Mouse (Mus musculus): Measurements from ENCODE around the gene Hs6st3.

The Hs6st3 gene

DNA sequence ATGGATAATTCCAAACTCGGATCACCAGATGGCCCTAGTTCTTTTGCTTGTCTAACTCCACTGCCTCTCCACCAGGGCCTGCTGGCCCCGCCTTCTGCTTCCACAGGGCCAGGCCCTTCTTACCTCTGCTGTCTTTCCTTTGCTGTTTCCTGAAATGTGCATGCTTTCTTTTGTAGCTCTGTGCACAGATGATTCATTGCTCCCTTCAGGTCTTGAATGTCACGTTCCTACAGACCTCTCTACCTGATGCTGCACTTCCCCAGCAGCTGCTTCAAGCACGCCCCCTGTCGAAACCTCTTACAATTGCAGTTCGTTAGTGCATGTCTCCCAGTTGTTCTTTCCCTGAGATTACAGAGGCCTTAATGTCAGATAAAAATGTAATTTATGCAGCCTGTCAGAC is 682.4 kb downstream of the Hs6st3 start:
- no peak for DNase-seq

GRCm38 (mm10) chr14:119831165-119832011 is 693.2 kb downstream of the Hs6st3 start:
- DNase-seq: no peak

DNA sequence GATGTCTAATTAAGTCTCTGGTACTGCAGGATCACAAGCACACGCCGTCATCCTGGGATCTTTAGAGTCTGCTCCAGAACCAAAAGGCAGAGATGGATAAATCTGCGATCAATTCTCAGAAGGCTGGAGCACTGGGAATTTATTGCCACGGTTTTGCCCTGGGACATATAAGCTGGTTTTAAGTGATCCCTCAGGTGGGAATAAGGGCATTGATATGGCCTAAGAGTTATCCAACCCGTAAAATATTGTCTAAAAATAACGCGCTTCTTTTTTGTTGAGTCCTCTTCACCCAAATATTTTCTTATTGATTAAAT is 693.8 kb downstream of the Hs6st3 start:
- no peak for DNase-seq

DNA sequence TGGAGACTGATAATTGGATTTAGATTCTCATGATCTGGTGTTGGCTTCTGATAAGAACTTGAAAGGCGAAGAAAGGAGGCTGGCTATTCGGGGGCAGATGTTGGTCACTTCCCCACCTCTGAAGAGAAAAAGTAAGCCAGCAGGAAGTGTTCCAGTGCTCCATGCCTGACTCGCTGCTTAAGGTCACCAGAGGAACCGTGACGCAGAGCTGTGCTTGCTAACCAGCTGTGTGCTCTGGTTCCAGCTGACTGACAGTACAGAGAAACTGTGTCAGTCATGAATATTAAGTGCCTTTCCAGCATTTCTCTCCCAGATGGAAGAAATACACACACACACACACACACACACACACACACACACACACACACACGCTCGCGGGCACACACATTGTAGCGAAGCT is 694.8 kb downstream of the Hs6st3 start:
- no peak for DNase-seq

DNA sequence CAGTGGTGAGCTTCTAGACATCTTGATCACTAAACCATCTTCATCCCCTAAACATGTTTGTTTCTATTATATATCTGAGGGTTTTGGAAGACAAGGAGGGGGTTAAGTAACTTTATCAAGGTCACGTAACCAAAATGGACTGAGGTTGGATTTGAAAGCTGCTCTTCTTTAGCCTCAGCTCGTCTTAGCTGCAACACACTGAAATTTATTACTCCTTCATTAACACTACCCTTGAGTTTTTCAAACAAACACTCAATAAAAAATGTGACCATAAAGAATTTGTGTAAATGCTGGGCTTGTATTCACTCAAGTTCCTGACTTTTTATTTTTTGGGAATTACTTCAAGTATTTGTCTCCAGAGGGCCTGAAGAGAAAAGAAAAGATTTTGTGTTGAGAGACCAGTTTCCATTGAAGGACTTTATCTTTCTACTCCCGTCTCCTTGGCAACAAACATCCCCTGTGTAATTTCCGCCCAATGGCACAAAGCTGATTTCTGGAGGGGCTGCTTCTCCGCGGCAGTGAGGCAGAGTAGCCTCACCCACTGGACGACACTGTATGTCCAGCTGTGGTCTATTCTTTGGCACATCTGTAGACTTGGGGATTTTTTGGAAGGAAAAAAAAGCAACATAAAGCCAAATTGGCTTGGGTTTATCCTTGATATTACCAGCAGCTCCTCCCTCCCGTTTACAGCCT is 696.0 kb downstream of the Hs6st3 start:
- DNase-seq: no peak

- DNase-seq: no peak
Observed at GRCm38 (mm10) chr14:119836051-119836450, 697.9 kb downstream of the Hs6st3 start.

- no peak for DNase-seq
Observed at GRCm38 (mm10) chr14:119847540-119847939, 709.4 kb downstream of the Hs6st3 start.

- DNase-seq: no peak
Observed at GRCm38 (mm10) chr14:119848759-119849298, 710.7 kb downstream of the Hs6st3 start.

DNA sequence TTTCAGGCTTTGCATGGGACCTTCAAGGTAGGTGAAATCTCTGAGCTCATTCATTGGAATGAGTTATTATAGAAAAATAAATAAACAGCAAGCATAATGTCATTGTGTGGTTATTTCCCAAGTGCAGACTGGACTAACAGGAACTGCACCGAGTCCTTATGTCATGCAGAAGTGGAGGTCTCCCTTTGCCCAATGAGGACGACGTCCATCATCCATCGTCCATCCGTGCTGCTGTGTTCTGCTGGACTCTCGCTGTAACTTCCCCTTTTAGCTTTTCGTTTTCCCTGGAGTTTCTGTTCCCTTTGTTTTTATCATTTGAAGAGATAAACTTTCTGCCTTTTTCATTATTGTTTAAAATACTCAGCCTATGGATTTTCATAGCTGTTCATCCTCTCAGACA is 711.2 kb downstream of the Hs6st3 start:
- no peak for DNase-seq

DNA sequence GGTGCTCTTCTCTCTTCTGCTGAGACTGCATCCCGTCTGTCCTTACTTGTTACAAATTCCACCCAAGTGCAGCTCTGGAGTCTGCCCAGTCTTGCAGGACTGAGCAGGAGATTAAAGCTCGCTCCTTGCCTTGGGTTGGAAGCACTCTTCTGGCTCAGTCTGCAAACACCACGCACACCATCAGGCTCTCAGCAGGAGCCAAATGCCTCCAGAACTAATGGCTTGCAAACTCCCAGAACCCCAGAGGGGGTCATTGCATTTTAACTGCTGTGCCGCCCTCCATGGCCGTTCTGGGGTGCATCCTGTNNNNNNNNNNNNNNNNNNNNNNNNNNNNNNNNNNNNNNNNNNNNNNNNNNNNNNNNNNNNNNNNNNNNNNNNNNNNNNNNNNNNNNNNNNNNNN is 714.0 kb downstream of the Hs6st3 start:
- no peak for DNase-seq

GRCm38 (mm10) chr14:119857338-119858291 is 719.5 kb downstream of the Hs6st3 start:
- DNase-seq: no peak

DNA sequence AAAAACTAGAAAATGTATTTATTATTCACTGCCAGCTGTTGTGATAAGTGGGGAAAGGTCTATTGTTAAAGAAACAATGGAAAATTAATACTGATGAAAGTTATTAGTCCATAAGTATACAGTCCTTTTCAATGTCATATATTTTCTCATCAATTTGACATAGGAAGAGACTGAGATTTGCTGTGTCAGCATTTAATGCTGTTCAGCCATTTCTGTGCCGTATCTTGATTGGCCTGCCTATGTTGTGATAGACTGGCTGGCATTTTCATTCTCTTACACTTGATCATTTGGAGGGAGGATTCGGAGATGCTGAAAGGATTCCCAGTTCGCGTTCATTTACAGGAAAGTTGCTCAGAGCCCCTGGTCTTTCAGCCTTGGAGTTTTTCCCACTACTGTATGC is 735.5 kb downstream of the Hs6st3 start:
- DNase-seq: no peak

DNA sequence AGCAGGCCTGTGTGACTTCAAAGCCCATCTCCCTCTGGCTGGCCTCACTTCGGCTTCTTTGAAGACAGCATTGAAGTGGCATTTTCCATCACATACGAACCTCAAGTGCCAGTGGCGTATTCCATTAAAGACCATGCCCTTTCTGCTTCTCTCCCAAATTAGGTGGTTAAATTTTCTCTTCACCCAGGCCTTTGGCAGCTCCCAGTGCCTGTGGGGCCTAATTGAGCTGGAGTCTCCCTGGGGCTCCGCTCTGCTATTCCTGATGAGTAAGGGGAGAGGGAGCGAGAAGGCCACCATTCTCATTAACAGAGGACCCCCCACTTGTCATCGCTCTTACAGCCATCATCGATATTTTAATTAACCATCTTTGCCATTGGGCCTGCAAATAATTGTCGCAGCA is 754.8 kb downstream of the Hs6st3 start:
- DNase-seq: no peak

GRCm38 (mm10) chr14:119895097-119895496 is 757.0 kb downstream of the Hs6st3 start:
- no peak for DNase-seq

GRCm38 (mm10) chr14:119895765-119896465 is 757.8 kb downstream of the Hs6st3 start:
- no peak for DNase-seq

GRCm38 (mm10) chr14:119902486-119902885 is 764.3 kb downstream of the Hs6st3 start:
- DNase-seq: no peak

DNA sequence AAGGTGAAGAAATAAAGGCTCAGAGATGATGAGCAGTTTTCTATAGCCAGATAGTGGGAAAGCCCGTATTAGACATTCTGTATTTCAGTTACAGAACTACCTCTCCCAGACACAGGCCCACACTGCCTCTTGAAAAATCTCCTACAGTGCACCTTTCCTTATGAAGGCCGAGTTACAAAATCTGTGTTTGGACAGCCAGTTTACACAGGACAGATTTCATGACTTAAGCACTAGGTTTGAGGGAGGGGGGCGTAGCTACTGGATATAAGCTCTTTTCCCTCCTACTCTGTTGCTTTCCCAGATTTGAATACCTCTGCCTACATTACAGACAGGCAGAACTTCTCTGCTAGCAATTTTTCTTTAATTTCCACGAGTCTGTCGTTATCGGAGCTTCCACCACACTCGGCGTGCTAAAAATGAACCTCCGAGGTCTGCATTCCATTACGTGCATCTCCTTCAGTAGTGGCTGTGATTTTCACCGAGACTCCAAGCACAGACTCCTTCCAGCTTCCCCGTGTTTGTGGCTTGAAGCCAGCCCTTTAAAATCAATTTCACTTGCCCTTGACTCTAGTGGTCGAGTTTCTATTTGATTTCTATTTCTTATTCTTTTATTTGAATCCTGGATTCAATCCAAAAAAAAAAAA is 770.0 kb downstream of the Hs6st3 start:
- no peak for DNase-seq

DNA sequence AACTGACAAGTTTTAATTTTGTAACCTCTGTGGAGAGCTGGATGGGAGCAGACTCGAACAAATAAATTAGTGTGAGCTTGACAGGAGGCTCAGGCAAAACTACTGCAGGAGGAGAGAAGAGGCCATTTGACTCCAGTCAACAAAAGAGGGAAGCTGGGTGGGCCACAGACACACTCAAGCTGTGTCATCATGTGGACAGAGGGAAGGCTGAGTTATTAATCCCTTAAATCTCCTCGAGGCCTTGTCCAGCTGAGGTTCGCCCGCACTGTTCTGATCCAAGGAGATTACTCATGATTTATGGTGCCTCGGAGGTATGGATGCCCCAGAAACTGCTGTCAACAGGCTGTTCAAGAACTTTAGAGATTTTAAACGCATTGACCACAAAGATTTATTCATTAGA is 776.4 kb downstream of the Hs6st3 start:
- DNase-seq: no peak

- no peak for DNase-seq
Observed at GRCm38 (mm10) chr14:119918281-119919034, 780.3 kb downstream of the Hs6st3 start.

- no peak for DNase-seq
Observed at GRCm38 (mm10) chr14:119919177-119919576, 781.0 kb downstream of the Hs6st3 start.

Data from thymus, postnatal 4 days (tissue).